29 mouse cellular contexts compared by ENCODE assay signal in genomic region chr5:138075684-138076083, GRCm38 (mm10). TPM values are rescaled to one million over a fixed set of nuclear protein-coding genes. Genes with fewer than 3 reads are reported as not detected.
"Had no signal": no experiment of that assay in that cellular context is flagged by ENCODE, and none has a peak within 500 bp of the region (broad histone marks: within the 10 kb centered on the region; RNA-seq: fewer than 3 reads in every experiment).

No protein-coding gene starts in this region.

- H3K27ac ChIP-seq: intestine, embryonic 15.5 days; kidney, postnatal 0 days; left cerebral cortex, adult 2 months; liver, embryonic 13.5 days; midbrain, embryonic 10.5 days; midbrain, embryonic 13.5 days; neural tube, embryonic 13.5 days had no signal

- H3K27me3 ChIP-seq: intestine, embryonic 15.5 days; liver, embryonic 13.5 days; midbrain, embryonic 13.5 days; neural tube, embryonic 13.5 days had no signal

- H3K4me2 ChIP-seq: intestine, embryonic 15.5 days; liver, embryonic 13.5 days; lung, embryonic 14.5 days; midbrain, embryonic 13.5 days; neural tube, embryonic 13.5 days had no signal

- H3K9me3 ChIP-seq: intestine, embryonic 15.5 days; liver, embryonic 13.5 days; midbrain, embryonic 10.5 days; midbrain, embryonic 13.5 days; neural tube, embryonic 13.5 days had no signal

- H3K36me3 ChIP-seq: intestine, embryonic 15.5 days; liver, embryonic 13.5 days; midbrain, embryonic 10.5 days; midbrain, embryonic 13.5 days; neural tube, embryonic 13.5 days had no signal

- H3K4me3 ChIP-seq: intestine, embryonic 15.5 days; left cerebral cortex, adult 2 months; liver, embryonic 13.5 days; megakaryocyte, embryonic 14.5 days; midbrain, embryonic 10.5 days; midbrain, embryonic 13.5 days; myocyte; neural tube, embryonic 13.5 days had no signal

- H3K9ac ChIP-seq: intestine, embryonic 15.5 days; liver, embryonic 13.5 days; lung, embryonic 14.5 days; midbrain, embryonic 13.5 days; neural tube, embryonic 13.5 days had no signal

- DNase-seq: layer of hippocampus, postnatal 36 days; liver, embryonic 13.5 days; lung, embryonic 14.5 days; lung, postnatal 36 days; thymus, adult 18-20 months; thymus, postnatal 36 days had no signal

- H3K4me1 ChIP-seq: intestine, embryonic 15.5 days; liver, embryonic 13.5 days; megakaryocyte, embryonic 14.5 days; midbrain, embryonic 10.5 days; midbrain, embryonic 13.5 days; neural tube, embryonic 13.5 days had no signal

- ATAC-seq: intestine, embryonic 15.5 days; lung, postnatal 0 days; midbrain, embryonic 13.5 days; midbrain, embryonic 16.5 days had no signal

RNA-seq across cellular contexts. Expression of gene Smok3c, which starts 22.7 kb away (rescaled TPM):
- total RNA-seq: layer of hippocampus, adult 8-10 months; layer of hippocampus, postnatal 10 days; layer of hippocampus, postnatal 36 days; left cerebral cortex, adult 2 months; left cerebral cortex, postnatal 10 days; left cerebral cortex, postnatal 36 days; monocyte, adult 5-6 weeks had no signal
- polyA plus RNA-seq: intestine, embryonic 15.5 days; kidney, postnatal 0 days; limb, embryonic 11.5 days; limb, embryonic 14.5 days; liver, embryonic 13.5 days; liver, embryonic 16.5 days; lung, embryonic 14.5 days; lung, postnatal 0 days; midbrain, embryonic 10.5 days; midbrain, embryonic 13.5 days; midbrain, embryonic 16.5 days; myocyte; neural tube, embryonic 13.5 days; small intestine, adult 2 months; spleen, adult 2 months; stomach, embryonic 16.5 days; urinary bladder, adult 2 months had no signal

RNA-seq across cellular contexts. Expression of gene Smok3b, which starts 54.5 kb away (rescaled TPM):
- total RNA-seq: layer of hippocampus, adult 8-10 months; layer of hippocampus, postnatal 10 days; layer of hippocampus, postnatal 36 days; left cerebral cortex, adult 2 months; left cerebral cortex, postnatal 10 days; left cerebral cortex, postnatal 36 days; monocyte, adult 5-6 weeks; neutrophil, adult 5-6 weeks had no signal
- polyA plus RNA-seq: intestine, embryonic 15.5 days; kidney, postnatal 0 days; limb, embryonic 11.5 days; limb, embryonic 14.5 days; liver, embryonic 13.5 days; liver, embryonic 16.5 days; lung, embryonic 14.5 days; lung, postnatal 0 days; midbrain, embryonic 10.5 days; midbrain, embryonic 13.5 days; midbrain, embryonic 16.5 days; myocyte; neural tube, embryonic 13.5 days; small intestine, adult 2 months; spleen, adult 2 months; stomach, embryonic 16.5 days; urinary bladder, adult 2 months had no signal

RNA-seq across cellular contexts. Expression of gene Smok3a, which starts 54.6 kb away (rescaled TPM):
- total RNA-seq: layer of hippocampus, adult 8-10 months; layer of hippocampus, postnatal 10 days; layer of hippocampus, postnatal 36 days; left cerebral cortex, adult 2 months; left cerebral cortex, postnatal 10 days; left cerebral cortex, postnatal 36 days; monocyte, adult 5-6 weeks; neutrophil, adult 5-6 weeks had no signal
- polyA plus RNA-seq: intestine, embryonic 15.5 days; kidney, postnatal 0 days; limb, embryonic 11.5 days; limb, embryonic 14.5 days; liver, embryonic 13.5 days; liver, embryonic 16.5 days; lung, embryonic 14.5 days; lung, postnatal 0 days; midbrain, embryonic 10.5 days; midbrain, embryonic 13.5 days; midbrain, embryonic 16.5 days; myocyte; neural tube, embryonic 13.5 days; small intestine, adult 2 months; spleen, adult 2 months; stomach, embryonic 16.5 days; urinary bladder, adult 2 months had no signal
